Mouse (Mus musculus): ENCODE results near the gene Matk.
A peak's percentile ranks its signal among the peaks of the same experiment; 100 is the strongest.
"Not testable (repeated sequence)": the region's sequence is repeated elsewhere in the genome, so short reads cannot be mapped to it uniquely, and the experiment has no call there.

Matk gene

DNA sequence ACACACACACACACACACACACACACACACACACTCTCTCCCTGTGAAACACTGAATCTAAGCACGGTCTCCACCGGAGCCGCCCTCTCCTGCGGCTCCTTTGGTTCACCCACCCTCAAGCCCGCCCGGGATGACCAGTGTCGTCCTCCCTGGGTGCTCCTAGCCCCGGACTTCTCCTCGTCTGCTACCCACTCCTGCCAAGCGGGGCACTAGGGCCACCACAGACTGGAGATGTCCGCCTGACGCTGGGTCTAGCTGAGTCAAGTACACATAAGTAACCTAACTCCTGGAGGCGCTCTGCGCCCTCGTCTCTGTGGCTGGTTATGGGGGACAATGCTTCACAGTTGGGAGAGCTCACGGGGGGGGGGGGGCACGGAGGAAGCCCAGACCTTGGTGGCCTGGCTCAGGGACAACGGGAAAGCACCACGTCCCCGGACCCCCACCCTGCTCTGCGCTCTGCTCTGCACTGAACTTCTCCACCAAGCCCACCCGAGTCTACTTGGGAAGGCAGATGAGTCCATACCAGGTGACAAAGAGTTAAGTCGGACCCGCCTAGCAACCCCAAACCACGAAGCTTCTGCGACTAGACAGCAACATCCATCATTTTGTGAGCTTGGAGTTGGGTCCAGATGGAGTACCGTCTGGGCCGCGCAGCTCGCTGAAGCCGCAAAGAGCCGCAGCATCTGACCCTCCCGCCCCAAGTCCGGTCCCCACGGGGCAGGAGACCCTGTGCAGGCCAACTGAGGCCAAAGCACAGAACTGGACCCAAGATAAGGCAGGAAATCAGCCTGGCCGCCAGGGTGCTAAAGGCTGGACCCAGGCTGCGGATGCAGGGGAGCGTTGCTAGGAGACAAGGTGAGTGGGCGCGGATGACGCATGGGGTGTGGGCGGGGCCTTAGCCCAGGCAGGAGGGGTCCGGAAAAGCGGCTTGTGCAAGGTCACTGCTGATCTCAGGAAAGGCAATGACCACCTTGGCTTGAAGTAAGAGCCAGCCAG, at the start of gene Matk:
Gene Matk (plus strand): TSS at position 512 of the 996 bp plus-strand sequence.
- DNase-seq (ENCODE audit: low spot score): no peak

DNA sequence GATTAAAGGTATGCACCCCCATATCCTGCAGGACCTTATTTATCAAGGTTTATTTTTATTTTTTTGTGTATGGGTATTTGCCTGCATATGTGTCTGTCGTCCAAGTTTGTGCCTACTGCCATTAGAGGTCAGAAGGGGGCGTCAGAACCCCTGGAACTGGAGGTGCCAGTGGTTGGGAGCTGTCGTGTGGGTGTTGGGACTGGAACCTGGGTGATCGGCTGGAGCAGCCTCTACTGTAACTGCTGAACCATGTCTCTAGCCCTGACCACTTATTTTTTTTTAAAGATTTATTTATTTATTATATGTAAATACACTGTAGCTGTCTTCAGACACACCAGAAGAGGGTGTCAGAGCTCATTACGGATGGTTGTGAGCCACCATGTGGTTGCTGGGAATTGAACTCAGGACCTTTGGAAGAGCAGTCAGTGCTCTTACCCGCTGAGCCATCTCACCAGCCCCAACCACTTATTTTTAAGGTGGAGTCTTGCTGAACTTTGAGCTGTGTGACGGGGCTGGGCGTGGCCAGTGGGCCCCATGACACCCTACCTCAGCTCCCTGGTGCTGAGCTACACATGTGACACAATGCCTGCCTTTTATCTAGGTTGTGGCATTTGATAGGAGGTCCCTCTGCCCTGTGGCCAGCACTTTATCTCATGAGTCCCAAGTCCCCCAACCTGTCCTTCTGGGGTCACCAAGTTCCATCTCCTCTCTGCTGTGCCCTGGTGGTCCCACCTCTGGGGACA, 49.6 kb upstream of the Matk start:
- no peak for DNase-seq (ENCODE audit: low spot score)

DNA sequence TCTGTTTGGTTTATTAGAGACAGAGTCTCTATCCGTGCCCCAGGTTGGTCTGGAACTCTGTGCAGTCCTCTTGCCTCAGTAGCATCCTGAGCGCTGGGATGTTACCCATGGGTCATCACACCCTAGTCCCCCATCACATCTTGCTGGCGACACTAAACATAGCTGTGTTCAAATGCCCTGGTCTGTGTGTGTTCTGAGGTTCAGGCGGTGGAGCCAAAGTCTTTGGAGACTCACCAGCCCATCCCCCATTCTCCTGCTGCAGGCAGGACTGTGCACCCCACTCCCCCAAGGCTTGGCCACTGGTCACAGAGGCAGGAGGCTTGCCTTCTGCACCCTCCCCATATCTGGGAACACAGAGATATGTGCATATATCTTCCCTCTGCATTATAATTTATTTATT, 48.6 kb upstream of the Matk start:
- no peak for DNase-seq (ENCODE audit: low spot score)

DNA sequence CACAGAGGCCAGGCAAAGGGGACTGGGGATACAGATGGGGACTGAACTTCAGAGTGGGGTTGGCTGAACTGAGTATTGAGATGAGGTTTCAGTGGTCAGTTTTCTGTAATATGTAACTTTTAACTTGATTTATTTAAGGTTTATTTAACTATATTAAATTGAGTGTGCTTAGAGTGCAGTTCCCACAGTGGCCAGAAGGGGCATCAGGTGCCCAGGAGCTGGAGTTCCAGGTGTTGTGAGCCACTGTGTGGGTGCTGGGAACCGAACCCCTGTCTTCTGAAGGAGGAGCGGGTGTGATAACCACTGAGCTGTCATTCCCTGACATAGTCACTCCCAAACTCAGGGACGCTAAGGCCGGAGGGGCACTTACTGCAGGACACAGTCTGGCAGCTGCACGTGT, 42.6 kb upstream of the Matk start:
- no peak for DNase-seq (ENCODE audit: low spot score)

DNA sequence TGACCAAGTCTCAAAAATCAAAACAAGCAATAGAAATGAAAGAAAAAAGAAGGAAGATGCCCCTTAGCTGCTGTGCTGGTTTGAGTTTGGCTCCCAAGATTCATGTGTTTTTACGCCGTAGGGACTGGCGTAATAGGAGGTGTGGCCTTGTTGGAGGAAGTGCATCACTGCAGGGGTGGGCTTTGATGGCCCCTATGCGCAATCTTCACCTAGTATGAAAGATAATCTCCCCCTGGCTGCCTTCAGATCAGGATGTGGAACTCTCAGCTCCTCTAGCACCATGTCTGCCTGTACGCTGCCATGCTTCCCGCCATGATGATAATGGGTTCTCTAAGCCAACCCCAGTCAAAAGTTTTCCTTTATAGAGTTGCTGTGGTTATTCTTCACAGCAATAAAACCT, 36.5 kb upstream of the Matk start:
- no peak for DNase-seq (ENCODE audit: low spot score)

DNA sequence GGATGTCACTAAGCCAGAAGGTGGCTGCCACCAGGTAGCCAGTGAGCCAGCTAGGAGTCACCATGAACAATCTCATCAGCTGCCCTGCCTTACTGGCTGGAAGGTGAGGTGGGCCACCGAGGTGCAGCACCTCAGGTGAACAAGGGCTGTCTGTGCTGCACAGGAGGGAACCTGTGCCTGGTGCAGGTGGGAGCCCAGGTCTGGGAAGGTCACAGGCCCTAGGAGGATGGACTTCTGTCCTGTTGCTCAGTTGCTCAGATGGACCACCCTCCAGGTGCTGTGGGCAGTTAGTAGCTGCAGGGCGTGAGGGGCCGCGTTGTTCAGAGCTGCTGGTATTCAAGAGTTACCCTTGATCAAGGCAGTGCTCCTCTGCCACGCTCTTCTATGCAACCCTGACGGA, 35.9 kb upstream of the Matk start:
- DNase-seq (ENCODE audit: low spot score): no peak

DNA sequence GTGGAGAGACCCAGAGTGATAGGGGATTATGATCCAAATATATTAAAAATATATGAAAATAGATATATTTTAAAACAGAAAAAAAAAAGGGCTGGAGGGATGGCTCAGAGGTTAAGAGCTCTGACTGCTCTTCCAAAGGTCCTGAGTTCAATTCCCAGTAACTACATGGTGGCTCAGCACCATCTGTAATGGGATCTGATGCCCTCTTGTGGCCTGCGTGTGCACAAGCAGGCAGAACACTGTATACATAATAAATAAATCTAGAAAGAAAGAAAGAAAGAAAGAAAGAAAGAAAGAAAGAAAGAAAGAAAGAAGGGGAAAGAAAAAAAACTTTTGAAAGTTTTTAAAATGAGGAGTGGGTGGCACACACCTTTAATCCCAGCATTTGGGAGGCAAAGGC, 35.5 kb upstream of the Matk start:
- not testable (repeated sequence) for DNase-seq (ENCODE audit: low spot score)

DNA sequence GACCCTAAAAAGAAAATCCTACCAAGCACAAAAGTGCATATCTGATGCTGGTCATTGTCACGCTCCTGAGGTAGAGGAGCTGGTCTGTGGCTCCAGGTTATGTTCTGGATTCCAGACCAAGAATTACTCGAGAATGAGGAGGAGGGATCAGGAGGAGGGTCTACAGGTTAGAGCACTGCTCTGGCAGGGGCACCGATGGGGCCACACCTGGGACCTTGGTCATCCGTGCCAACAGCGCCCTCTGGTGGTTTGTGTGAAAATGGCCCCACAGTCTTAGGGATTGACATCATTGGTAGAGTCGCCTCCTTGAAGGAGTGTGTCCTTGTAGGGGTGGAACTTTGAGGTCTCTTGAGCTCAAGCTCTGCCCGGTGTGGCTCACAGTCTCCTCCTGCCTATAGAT, 34.8 kb upstream of the Matk start:
- DNase-seq (ENCODE audit: low spot score): peak; percentile 67

DNA sequence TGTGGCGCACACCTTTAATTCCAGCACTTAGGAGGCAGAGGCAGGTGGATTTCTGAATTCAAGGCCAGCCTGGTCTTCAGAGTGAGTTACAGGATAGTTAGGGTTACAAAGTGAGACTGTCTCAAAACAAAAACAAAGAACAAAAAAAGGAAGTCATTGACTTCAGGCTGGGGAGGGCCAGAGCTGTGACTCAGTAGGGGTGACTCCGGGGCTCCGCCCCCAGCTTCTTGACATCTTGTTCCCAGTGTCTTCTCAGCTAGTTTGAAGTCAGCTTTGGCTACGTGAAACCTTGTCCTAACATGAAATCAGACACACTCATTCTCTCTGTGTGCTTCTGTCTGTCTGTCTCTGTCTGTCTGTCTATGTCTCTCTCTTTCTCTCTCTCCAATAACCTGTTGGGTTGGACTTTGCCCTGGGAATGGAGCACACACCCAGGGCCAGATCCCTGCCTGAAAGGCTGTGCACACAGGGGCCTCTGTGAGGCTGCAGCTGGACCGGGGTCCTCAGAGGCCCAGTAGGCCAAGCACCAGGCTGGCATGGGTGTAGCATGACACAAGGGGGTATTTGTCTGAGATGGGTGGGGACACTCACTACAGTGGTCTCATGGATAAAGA, 31.2 kb upstream of the Matk start:
- DNase-seq (ENCODE audit: low spot score): no peak

DNA sequence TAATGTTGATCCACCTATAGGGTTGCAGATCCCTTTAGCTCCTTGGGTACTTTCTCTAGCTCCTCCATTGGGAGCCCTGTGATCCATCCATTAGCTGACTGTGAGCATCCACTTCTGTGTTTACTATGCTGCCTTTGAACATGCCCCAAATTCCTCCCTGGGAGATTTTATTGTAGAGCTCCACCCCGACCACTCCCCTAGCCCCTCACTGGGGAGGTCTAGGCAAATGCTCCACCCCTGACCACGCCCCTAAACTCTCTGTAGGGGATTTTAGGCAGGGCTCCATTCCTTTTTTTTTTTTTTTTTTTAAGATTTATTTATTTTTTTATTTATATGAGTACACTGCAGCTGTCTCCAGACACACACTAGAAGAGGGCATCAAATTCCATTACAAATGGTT, 29.0 kb upstream of the Matk start:
- not testable (repeated sequence) for DNase-seq (ENCODE audit: low spot score)

DNA sequence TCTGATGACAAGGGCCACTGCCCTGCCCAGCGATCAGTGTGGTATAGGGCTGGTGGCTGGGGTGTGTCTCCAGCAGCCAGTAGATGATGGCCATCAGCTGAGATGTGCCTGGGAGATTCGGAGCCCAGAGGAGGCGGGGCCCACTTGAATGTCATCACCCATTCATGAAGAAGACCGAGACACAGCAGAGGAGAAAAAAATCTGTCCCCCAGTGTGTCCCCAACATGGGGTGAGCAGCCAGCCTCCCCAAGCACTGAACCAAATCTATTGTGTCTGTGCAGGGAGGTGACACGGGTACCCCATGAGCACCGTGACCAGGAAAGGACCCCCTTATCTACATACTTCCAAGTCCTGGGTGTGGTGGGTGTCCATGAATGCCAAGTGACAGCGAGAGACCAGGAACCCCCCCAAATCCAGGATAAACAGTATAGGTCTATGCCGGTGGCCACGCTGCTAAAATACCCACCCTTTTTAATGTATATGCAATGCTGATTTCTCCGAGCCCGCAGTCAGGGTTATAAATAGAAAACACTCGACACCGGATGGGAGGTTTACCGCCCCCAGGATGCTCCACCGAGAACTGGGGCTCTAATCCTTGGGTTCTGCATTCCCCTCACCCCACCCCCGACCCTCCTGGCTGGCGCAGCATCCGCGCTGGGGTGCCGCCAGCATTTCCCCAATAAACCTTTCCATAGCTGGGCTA, 22.8 kb upstream of the Matk start:
- DNase-seq (ENCODE audit: low spot score): no peak

DNA sequence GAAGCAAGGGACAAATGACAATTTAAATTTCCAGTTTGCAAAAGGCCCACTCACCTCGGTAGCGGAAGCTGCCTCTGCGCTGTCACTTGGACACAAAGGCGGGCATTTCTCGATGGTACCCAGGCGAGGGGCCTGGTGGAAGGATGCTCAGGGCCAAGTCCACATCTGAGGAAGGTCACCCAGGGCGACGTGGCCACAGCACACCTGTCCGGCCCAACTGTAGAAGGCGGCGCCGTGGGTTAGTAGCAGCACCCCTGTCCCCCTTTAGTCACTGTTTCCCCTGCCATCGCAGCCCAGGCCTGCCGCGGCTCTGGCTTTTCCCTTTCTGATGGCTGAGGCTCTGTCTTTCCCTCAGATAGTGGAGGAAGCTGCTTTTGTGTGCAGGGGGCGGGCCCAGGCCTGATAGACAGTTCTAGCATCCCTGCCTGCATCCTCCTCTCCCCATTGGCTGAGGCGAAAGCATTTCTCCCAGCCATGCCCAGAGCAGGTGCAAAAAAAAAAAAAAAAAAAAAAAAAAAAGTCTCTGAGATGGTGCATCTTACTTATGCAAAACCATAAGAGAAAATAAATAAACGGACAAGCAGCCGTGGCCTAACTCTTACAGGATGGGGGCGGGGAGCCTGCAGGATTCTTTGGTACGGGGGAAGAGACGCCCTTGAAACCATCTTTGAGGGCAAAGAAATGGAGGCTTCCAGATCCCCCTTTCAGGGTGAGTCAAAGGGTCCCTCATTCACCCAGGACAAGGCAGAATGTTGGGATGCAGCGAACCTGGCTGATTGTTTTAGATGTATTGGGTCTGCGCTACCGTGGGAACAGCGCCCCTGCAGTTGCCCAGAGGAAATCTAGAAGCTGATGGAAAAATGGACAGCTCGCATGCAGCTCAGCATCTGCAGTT, 22.1 kb upstream of the Matk start, which contains the start of gene Atcay:
Gene Atcay (minus strand): TSS at position 396 of the 895 bp plus-strand sequence.
- DNase-seq (ENCODE audit: low spot score): no peak

DNA sequence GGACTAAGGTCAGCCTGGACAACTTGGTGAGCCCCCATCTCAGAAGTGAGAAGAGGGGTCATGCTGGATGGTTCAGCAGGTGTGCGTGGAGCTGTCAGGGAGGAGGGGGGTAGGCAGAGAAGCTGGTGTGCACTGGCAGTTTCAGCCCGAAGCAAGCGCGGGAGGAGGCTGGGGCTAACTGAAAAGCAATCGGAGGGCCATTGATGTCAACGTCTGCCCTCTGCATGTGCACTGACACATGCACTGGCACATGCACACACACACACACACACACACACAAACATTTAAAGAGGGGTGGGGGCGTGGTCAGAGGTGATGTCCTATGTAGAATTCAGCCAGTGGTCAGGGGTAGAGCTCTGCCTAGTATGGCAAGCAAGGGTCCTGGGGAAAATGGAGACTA, 21.3 kb upstream of the Matk start:
- no peak for DNase-seq (ENCODE audit: low spot score)

DNA sequence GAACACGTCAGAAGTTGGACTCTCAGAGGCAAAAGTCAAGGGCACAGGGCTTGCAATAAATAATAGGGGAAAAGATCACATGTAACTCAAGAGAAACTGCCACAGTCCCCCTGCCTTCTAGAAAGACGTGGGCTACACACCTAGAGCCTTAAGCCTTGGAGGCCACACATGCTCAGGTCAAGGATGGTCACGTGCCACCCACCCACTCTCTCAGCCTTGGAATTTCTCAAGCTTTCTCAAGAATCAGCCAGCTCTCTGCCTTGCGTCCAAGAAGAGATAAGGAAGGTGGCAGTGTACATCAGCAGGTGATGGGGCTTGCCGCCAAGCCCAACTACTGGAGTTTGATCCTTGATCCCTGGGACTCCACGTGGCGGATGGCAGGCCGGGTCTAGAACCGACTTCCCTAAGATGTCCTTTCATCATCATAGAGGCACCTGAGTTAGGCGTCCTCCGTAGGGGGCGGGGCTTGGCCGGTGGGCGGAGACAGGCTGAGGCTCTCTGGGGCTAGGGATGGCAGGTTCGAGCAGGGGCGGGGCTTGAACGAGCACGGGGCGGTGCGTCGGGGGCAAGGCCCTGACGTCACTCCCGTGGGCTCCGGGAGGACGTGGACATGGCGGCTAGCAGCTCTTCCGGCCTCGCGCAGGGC, 20.0 kb upstream of the Matk start, which contains the start of gene Zfr2:
Gene Zfr2 (plus strand): TSS at position 576 of the 646 bp plus-strand sequence.
- peak; percentile 87 for DNase-seq (ENCODE audit: low spot score)

DNA sequence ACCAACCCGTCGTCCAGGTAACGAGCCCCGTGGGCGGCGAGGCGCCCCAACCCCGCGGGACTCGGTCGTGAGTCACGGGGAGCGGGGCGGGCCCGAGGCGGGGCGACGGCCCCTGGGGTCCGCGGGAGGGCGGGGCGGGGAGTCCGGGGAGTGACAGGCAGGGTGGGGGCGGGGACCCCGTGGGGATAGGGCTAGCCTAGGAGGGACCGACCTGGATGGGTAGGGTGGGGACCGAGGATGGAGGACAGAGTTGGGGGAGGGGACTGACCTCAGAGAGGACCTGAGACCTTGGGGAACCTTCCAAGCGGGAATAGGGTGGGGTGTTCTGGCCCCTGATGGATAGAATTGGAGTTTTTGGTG, 19.5 kb upstream of the Matk start:
- no peak for DNase-seq (ENCODE audit: low spot score)

DNA sequence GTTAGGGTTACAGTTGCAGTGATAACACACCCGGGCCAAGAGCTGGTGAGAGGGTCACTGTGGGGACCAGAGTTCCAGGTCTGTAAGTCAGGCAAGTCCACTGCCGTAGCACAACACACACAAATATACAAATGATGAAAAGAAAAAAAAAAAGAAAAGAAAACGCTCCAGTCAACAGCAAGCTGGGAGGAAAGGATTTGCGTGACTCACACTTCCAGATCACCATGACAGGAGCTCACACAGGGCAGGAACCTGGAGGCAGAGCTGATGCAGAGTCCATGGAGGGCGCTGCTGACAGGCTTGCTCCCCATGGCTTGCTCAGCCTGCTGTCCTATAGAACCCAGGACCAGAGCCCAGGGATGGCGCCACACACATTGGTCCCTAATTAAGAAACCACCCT, 18.5 kb upstream of the Matk start:
- no peak for DNase-seq (ENCODE audit: low spot score)

DNA sequence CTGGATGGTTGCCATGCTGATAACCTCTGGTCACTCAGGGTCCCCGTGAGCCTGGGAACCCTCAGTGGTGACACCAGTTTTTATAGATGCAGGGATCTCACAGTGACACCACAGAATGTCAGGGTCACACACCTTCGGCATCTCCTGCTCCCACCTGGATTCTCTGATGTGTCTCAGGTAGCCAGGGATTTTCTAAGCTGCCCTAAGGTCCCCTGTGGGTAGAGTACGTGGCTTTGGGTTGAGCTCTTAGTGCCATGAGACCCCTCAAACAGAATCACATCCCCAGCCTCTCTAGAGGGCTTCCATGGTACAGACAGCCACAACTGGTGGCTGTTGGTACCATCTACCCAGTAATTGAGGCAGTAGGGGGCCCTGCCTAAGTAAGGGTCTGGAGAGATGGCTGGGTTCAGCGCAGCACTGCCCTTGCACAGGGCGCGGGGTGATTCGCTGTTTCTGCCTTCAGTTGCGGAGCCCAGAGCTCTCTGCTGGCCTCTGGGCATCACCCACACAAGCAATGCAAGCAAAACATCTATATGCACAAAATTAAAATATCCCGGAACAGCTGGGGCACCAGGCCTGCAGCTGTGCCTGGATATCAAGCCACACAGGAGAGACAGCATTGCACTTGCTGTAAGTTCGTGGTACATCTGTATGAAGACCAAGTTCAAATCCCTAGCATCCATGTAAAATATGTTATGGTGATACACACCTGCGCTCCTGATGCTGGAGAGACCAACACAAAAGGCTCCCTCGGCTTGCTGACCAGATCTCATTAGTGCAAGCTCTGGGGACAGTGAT, 16.1 kb upstream of the Matk start:
- no peak for DNase-seq (ENCODE audit: low spot score)

DNA sequence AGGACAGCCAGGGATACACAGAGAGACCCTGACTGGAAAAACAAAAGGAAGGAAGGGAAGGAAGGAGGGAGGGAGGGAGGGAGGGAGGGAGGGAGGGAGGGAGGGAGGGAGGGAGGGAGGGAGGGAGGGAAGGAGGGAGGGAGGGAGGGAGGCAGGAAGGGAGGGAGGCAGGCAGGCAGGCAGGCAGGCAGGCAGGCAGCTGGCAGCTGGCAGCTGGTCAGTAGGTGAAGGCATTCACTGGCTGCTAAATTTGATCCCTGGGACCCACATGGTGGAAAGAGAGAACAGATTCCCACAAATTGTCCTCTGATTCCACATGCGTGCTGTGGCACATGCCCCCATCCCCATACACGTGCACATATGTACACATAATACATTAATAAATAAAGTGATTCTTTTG, 14.1 kb upstream of the Matk start:
- DNase-seq (ENCODE audit: low spot score): no peak

DNA sequence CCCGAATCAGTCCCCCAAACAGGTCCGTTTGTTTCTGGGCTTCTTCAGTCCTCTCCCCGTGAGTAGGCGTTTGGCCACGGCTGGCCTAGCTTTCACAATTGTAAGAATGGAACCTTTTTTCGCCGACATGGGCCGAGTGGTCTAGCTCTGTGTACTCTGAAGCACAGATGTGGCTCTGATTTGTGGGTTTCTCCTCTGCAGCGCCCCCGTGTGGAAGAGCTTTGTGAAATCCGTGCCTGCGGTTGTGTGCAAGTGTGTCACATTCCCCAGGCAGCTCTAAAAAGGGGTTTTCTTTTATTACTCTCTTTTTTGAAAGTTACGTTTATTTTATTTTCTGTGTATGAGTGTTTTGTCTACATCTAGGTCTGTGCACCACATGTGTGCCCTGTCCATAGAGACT, 11.9 kb upstream of the Matk start:
- peak; percentile 52 for DNase-seq (ENCODE audit: low spot score)

DNA sequence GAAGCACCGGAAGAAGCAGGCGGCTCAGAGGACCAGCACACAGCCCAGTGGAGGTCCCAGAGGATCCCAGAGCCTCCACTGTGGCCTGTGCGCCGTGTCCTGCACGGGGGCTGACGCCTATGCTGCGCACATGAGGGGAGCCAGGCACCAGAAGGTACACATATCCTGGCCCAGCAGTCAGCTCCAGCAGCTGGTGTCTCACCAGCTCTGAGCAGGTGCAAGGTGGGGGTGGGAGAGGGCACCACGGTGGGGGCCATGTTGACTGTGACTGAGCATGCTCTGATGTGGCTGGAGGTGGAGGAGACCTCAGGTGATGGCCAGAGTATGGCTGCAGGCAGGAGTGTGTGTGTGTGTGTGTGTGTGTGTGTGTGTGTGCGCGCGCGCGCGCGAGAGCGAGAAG, 10.7 kb upstream of the Matk start:
- DNase-seq (ENCODE audit: low spot score): no peak

Measured in ovary, postnatal 14 days (tissue).